Mouse (Mus musculus) leukemia stem cell, adult 10-12 weeks (primary cell): ENCODE data around the gene Pradc1. TPM values are rescaled to one million over a fixed set of nuclear protein-coding genes. Genes with fewer than 3 reads are reported as not detected.

ENCODE experiments used
- polyA plus RNA-seq: library from polyadenylated mRNA; stranded (reverse); fragments of >175 nt; gene quantifications from 2 replicates; pipeline ENCODE4 v1.2.3, GENCODE M21; 2012; ENCODE audit warnings: low replicate concordance

Pradc1 gene
- polyA plus RNA-seq = 29.5 and 31.5 TPM in 2 replicates

GRCm38 (mm10) chr6:85451664-85452410 lies at the start of gene Pradc1:
Gene Pradc1, minus strand, starts transcription at chr6:85451970.

GRCm38 (mm10) chr6:85450697-85451663 lies 790 bp downstream of the Pradc1 start, which contains the start of gene Cct7:
Gene Cct7, plus strand, starts transcription at chr6:85451514.

GRCm38 (mm10) chr6:85431842-85432431 lies 19.8 kb downstream of the Pradc1 start, which contains the start of gene Smyd5:
Gene Smyd5, plus strand, starts transcription at chr6:85431989.

GRCm38 (mm10) chr6:85423836-85424379 lies 27.9 kb downstream of the Pradc1 start, which contains the start of gene Noto:
Gene Noto, plus strand, starts transcription at chr6:85423886.

Other genes starting within 250 kb of the Pradc1 start
- 1.7 and 2.5 TPM in 2 replicates for gene Sfxn5, start 118.5 kb downstream of the Pradc1 start, polyA plus RNA-seq
- 3.3 and 3.4 TPM in 2 replicates for gene Rab11fip5, start 77.3 kb downstream of the Pradc1 start, polyA plus RNA-seq
- not detected in 2 replicates for gene Noto, start 28.1 kb downstream of the Pradc1 start, polyA plus RNA-seq
- 2.4 and 27.6 TPM in 2 replicates for gene Smyd5, start 20.0 kb downstream of the Pradc1 start, polyA plus RNA-seq
- gene Cct7, start 456 bp downstream of the Pradc1 start, polyA plus RNA-seq = 16.7 and 37.8 TPM in 2 replicates
- gene Fbxo41, start 51.0 kb upstream of the Pradc1 start, polyA plus RNA-seq = 0.11 TPM in 1 of 2 replicates, not detected in the other
- 0.34 and 0.42 TPM in 2 replicates for gene Egr4, start 61.6 kb upstream of the Pradc1 start, polyA plus RNA-seq
- 1.5 and 2.2 TPM in 2 replicates for gene Alms1, start 135.6 kb upstream of the Pradc1 start, polyA plus RNA-seq